24 mouse cellular contexts compared by ENCODE assay signal in genomic region chr5:149385228-149385961, GRCm38 (mm10). TPM values are rescaled to one million over a fixed set of nuclear protein-coding genes. Genes with fewer than 3 reads are reported as not detected.
"Had no signal": no experiment of that assay in that cellular context is flagged by ENCODE, and none has a peak within 500 bp of the region (broad histone marks: within the 10 kb centered on the region; RNA-seq: fewer than 3 reads in every experiment).

No protein-coding gene starts in this region.

- H3K27me3 ChIP-seq: liver, embryonic 13.5 days; neural tube, embryonic 12.5 days; neural tube, embryonic 15.5 days; stomach, embryonic 15.5 days had no signal

- H3K36me3 ChIP-seq: liver, embryonic 13.5 days; neural tube, embryonic 12.5 days; neural tube, embryonic 15.5 days; stomach, embryonic 15.5 days had no signal

- H3K4me2 ChIP-seq: liver, embryonic 13.5 days; midbrain, embryonic 11.5 days; neural tube, embryonic 12.5 days; neural tube, embryonic 15.5 days; stomach, embryonic 15.5 days had no signal

- H3K9me3 ChIP-seq: liver, embryonic 13.5 days; neural tube, embryonic 12.5 days; neural tube, embryonic 15.5 days; stomach, embryonic 15.5 days had no signal

- H3K27ac ChIP-seq: kidney, postnatal 0 days; layer of hippocampus, adult 2 months; left cerebral cortex, adult 2 months; liver, embryonic 13.5 days; neural tube, embryonic 12.5 days; neural tube, embryonic 15.5 days; stomach, embryonic 15.5 days had no signal

- H3K4me3 ChIP-seq: layer of hippocampus, adult 2 months; left cerebral cortex, adult 2 months; liver, embryonic 13.5 days; neural tube, embryonic 12.5 days; neural tube, embryonic 15.5 days; stomach, embryonic 15.5 days had no signal

- DNase-seq: kidney, postnatal 25 days; layer of hippocampus, adult 9-11 months; layer of hippocampus, postnatal 36 days; liver, embryonic 13.5 days; lung, adult 2 months; lung, postnatal 14 days; lung, postnatal 4 days; midbrain, embryonic 14.5 days; retina, postnatal 1 day; right cerebral cortex, postnatal 25 days; spleen, adult 18-20 months; thymus, postnatal 25 days had no signal

- H3K9ac ChIP-seq: liver, embryonic 13.5 days; neural tube, embryonic 12.5 days; neural tube, embryonic 15.5 days; stomach, embryonic 15.5 days had no signal

RNA-seq across cellular contexts. Expression of gene Medag, which starts 26.2 kb away (rescaled TPM):
- total RNA-seq: megakaryocyte-erythroid progenitor cell, adult 5-6 weeks had no signal

RNA-seq across cellular contexts. Expression of gene Tex26, which starts 54.1 kb away (rescaled TPM):
- total RNA-seq: liver, adult 2 months; megakaryocyte progenitor cell, adult 5-6 weeks; megakaryocyte-erythroid progenitor cell, adult 5-6 weeks had no signal
- polyA plus RNA-seq: large intestine, adult 2 months; liver, adult 2 months; liver, embryonic 16.5 days had no signal
